Mouse (Mus musculus) embryonic fibroblast, embryonic 13.5 days (primary cell): Measurements from ENCODE around the gene Tmem115.

Source experiments
- CTCF ChIP-seq: IDR thresholded peaks from 2 replicates; pipeline ENCODE4 v1.5.1; 2011; ENCODE audit warnings: mild to moderate bottlenecking, control low read depth, low read length, moderate library complexity, borderline replicate concordance; ENCODE audit not compliant: insufficient read depth
- POLR2A ChIP-seq: IDR thresholded peaks from 2 replicates; pipeline ENCODE4 v1.6.1; 2011; ENCODE audit warnings: low read depth, mild to moderate bottlenecking, control low read depth, low read length, moderate library complexity

GRCm38 (mm10) chr9:107541474-107542351 lies 8.0 kb downstream of the Tmem115 start, which contains the start of the genes Cyb561d2 and Nprl2:
- TF ChIP-seq CTCF = no peak
- TF ChIP-seq POLR2A = peak; percentile 70
